Mouse (Mus musculus): ENCODE data around the gene Naglu.

Gene Naglu

DNA sequence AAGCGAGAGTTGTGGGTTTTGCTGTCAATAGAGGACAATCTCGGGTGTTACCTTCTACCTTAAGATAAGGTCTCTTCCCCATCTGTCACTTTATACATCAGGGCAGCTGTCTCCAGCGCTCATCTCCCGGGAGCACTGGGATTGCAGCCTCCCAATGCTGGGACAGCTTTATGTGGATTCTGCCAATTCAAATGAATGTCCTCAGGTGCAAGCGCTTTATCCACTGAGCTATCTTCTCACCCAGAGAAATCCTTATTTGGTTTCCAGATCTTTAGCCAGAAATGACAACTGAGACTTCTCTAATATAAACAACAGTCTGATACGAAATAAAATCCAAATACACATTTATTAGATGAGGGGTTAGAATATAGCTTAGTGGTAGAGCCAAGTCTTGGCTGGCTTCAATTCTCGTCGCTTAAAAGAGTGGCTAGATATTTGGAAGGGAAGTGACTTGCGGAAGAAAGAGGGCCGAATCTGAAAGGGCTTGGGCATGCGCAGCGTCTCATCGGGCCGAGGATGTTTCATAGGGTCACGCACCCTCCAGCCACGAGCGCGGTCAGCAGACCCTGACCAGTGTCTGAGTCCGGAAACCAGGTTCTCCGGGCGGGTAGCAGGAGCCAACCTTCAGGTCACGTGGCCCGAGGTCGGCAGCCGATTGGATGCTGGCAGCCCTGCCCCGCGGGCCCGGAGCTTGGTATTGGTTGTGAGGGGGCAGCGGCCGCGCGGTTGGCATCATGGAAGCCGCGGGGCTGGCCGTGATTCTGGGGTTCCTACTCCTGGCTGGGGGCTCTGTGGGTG lies at the start of gene Naglu:
Naglu (plus strand) TSS at position 622 of the 798 bp plus-strand sequence.
- peak; percentile 91 to 94 for DNase-seq (ENCODE audit: low spot score in 2 of 2)

DNA sequence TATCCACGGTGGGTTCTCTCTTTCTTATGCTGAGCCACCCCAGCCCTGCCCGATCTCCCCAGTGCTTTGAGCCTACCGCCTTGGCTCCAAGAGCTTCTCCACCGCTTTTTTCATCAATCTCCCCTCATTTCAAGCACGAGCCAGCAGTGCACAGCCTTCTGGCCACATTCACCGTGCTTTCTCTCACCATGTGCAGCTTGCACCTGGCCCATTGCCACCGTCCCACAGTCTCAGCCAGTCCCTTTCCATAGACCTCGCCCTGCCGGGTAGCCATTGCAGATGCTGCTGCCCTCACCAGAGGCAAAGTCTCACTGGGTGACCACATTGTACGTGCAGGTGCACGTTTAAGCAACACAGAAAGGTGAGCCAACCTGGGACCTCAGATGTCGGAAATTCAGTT lies 46.4 kb upstream of the Naglu start:
- no peak for DNase-seq (ENCODE audit: low spot score in 2 of 2)

- no peak for DNase-seq (ENCODE audit: low spot score in 2 of 2)
Measured at GRCm38 (mm10) chr11:101024001-101024400, 45.8 kb upstream of the Naglu start.

DNA sequence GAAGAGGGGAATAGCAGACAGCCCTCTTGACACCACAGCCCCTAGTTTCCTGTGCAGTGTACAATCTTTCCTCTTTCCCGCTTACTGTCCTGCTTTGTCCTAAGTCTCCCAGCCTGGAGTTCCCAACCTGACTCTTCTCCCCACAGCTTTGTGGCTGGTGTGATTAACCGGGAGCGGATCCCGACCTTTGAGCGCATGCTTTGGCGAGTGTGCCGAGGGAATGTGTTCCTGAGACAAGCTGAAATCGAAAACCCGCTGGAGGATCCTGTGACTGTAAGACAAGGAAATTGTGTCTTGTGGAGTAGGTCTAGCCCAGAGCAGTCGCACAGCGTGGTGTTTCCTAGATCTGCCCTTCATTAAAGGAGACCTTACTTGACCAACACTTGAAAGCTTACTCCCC lies 42.7 kb upstream of the Naglu start:
- no peak for DNase-seq (ENCODE audit: low spot score in 2 of 2)

- DNase-seq (ENCODE audit: low spot score in 2 of 2) = no peak
Measured at GRCm38 (mm10) chr11:101029320-101029719, 40.5 kb upstream of the Naglu start.

GRCm38 (mm10) chr11:101030136-101030807 lies 39.5 kb upstream of the Naglu start:
- DNase-seq (ENCODE audit: low spot score in 2 of 2) = peak in 1 of 2 experiments; percentile 2

DNA sequence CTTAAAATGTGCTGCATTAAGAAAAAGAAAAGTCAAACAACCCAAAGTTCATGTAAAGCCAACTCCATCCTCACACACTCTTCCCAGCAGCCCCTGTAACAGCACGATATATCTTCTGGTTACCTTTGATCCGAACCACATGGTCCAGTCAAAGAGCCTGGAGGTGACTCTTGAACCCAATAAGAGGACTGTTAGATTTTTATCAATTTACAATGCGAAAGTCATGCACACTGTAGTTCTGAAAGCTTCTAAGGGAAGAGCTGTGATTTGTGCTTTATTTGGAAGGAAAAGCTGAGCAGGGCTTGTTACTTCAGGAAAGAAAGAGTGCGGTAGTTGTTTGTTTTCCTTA lies 39.0 kb upstream of the Naglu start:
- DNase-seq (ENCODE audit: low spot score in 2 of 2) = no peak

DNA sequence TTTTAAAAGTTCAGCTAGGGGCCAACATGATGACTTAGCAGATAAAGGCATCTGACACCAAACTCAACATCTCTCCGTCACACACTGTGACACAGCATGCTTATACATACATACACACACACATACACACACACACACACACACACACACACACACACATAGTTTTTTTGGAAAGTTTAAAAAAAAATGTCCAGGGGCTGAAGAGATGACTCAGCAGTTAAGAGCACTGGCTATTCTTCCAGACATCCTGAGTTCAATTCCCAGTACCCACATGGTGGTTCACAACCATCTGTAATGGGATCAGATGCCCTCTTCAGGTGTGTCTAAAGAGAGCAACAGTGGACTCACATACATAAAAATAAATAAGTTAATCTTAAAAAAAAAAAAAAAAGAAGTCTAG lies 38.3 kb upstream of the Naglu start:
- DNase-seq (ENCODE audit: low spot score in 2 of 2) = no peak

GRCm38 (mm10) chr11:101033856-101034500 lies 35.8 kb upstream of the Naglu start:
- no peak for DNase-seq (ENCODE audit: low spot score in 2 of 2)

- no peak for DNase-seq (ENCODE audit: low spot score in 2 of 2)
Measured at GRCm38 (mm10) chr11:101034614-101035327, 35.0 kb upstream of the Naglu start.

- no peak for DNase-seq (ENCODE audit: low spot score in 2 of 2)
Measured at GRCm38 (mm10) chr11:101035328-101035695, 34.5 kb upstream of the Naglu start.

GRCm38 (mm10) chr11:101037795-101038194 lies 32.0 kb upstream of the Naglu start:
- DNase-seq (ENCODE audit: low spot score in 2 of 2) = no peak

DNA sequence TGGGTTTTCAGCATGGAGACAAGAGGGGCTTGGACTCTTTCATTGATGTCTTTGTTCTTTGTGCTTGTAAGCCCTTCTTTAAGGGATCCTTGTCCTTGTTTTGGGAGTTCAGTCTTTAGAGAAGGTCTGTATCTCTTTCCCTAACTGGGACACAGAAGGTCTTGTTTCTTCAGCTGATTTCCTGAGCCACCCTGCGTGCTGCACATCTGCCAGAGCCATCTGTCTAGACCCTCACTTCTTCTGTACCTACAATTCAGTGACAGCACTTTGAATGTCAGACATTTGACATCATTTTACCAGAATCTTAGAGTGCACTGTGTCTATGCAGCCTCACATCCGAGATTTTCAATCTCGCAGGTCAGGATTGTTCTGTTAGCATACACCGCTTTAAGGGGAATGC lies 24.0 kb upstream of the Naglu start:
- DNase-seq (ENCODE audit: low spot score in 2 of 2) = no peak

DNA sequence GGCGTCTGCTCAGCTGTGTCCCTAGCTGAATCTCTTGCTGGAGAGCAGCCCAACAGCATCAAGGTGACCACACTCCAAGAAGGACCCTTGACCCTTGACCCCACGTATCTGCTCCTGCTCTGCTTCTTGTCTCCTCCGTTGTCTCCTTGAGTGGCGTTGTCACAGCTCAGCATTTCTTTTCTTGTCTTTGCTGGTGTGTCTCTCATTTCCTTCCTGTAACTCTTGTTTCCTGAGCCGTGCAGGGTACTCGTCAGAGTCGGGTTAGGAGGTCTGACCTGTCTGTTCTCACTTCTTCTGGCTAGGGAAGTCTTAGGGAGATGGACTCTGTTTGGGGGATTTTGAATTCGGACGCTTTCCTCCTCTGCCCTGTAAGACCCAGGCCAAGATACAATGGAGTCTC lies 23.4 kb upstream of the Naglu start:
- DNase-seq (ENCODE audit: low spot score in 2 of 2) = no peak

- DNase-seq (ENCODE audit: low spot score in 2 of 2) = no peak
Measured at GRCm38 (mm10) chr11:101047502-101047901, 22.3 kb upstream of the Naglu start.

DNA sequence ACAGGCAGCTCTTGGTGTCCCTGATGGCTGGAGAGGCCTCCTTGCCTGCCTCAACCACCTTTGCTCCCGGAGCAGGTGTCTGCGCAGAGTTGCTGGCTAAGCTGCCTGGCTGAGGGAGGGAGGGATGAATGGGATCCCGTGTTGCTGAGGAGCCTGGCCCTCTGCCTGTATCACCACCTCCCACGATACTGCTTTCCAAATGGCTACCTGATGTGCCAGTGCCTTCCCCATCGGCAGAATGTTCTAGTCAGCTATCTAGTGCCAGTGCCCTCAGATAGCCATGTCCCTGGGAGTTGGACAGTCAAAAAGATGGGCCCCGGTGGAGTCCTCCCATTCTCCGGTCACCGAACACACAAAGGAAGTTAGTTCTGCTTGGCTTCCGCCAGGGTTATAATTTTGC lies 19.5 kb upstream of the Naglu start:
- DNase-seq (ENCODE audit: low spot score in 2 of 2) = no peak

GRCm38 (mm10) chr11:101051051-101051493 lies 18.7 kb upstream of the Naglu start:
- no peak for DNase-seq (ENCODE audit: low spot score in 2 of 2)

DNA sequence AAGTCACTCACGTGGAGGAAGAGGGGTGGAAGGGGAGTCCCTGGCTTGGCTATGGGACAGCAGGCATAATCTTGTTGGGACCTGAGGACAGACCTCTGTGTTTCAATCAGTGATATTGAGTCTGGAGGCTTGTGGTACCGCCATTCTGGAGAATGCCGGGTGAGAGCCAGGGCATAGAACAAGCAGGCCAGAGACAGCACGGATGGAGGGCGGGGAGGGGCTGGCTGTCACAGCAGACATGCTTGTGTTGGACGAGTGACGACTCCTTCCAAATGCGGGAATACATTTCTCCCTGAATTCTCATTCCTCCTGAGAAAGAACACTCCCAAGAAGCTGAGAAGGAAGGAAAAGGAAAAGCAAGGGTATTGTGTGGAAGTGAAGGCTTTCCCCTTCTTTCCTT lies 18.2 kb upstream of the Naglu start:
- DNase-seq (ENCODE audit: low spot score in 2 of 2) = no peak

DNA sequence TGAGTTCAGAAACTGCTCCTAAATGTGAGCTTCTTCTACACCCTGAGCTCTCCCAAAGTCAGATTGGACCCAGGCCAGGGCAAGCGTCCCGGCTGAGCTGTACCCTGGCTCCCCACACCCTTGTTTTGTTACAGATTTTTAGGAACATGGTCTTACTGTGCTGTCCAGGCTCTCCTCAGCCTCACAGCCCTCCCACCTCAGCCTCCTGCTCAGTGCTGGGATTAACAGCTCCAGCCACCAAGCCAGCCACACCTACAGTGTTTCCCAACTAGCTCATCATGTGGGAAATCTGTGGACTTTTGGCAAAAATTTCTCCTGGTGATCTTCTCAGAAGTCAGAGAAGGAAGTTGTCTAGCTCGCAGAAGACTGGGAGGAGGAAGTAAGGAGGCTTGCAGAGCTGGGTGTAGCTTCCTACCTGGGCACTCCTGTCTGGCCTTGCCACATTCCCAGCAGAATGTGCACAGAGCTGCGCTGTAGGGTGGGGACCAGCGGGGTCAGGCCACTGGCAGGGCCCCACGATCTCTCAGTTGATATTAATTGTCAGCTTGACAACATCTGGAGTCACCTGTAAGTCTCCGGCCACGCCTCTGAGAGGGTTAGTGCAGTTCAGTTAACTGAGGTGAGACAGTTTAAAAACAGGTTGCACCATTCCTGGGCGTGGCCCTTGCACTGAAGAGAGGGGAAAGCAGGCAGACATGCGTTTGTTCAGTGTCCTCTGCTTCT lies 16.9 kb upstream of the Naglu start:
- DNase-seq (ENCODE audit: low spot score in 2 of 2) = no peak

GRCm38 (mm10) chr11:101053974-101054373 lies 15.8 kb upstream of the Naglu start:
- DNase-seq (ENCODE audit: low spot score in 2 of 2) = no peak

DNA sequence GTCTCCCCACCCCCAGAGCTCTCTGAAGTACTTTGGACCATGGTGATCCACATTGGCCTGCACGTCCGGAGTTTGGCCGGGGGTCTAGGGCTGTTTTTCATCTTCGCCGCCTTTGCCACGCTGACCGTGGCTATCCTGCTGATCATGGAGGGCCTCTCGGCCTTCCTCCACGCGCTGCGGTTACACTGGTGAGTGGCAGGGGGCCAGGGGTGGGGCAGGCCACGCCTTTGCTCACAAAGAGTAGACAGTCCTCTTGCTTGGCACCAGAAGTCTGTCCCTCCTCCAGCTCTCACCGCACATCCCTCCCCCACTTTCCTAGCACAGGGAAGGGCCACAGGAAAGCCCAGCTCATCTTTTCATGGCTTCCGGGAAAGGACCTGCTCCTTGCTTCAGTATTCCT lies 14.4 kb upstream of the Naglu start:
- no peak for DNase-seq (ENCODE audit: low spot score in 2 of 2)

- no peak for DNase-seq (ENCODE audit: low spot score in 2 of 2)
Measured at GRCm38 (mm10) chr11:101056885-101057284, 12.9 kb upstream of the Naglu start.

Data from frontal cortex, postnatal 14 days (tissue).